Mouse (Mus musculus) heart, adult 11 months (tissue): Measurements from ENCODE around the gene Hcrtr1.

Source experiments
- DNase-seq: peaks from one replicate; pipeline ENCODE4 v3.0.0; 2022

Hcrtr1 gene

DNA sequence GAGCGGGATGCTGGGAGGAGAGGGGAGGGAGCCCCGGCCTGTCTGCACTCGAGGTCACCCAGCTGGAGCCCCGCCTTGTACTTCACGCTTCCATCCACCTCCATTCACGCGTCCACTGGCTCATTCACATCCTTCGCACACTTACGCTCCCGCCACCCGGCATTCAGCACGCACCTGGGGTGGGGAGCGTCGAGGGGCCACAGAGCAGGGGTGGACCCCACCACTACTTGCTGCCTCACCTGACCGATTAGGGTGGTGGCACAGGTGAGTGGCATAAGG, at the start of gene Hcrtr1:
Hcrtr1 (minus strand) TSS at position 146 of the 279 bp plus-strand sequence.
- DNase-seq: peak; percentile 91

DNA sequence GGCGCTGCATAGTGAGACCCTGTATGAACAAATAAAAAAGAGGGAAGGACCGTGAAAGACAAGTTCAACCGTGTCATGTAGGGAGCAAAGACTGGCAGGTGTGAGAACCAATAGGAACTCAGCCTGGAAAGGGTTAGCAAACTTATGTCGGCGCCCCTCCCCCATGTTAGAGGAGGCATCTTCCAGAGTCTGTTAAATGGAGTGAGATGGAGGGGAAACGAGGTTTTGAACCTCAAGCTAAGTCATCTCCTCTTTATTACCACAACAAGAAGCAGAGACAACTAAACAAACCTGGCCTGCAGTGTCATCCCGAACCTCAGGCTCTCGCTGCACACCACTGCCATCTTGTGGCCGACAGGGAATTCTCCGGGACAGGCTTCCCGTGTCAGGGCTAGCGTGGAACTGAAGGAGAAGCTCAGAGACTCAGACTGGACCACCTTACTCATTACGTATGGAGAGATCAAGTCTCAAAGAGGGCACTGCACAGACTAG, 49.7 kb upstream of the Hcrtr1 start:
- peak; percentile 97 for DNase-seq

DNA sequence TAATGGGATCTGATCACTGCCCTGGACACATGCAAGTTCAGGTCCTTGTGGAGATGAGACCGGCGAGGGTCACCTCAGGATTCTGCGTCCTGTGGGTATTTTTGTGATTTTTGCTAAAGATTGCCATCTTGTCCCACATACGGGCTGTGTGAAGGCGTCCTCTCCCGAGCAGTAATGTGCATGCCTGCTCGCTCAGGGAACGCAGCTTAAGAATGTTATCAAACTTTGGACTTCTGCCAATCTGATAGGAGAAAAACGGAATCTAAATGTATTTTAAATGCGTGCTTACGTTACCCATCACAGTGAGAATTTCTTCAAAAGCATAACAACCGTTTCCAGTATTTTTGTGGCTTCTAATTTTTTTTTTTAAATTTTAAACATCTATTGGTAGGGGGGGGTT, 47.7 kb upstream of the Hcrtr1 start:
- peak; percentile 84 for DNase-seq

DNA sequence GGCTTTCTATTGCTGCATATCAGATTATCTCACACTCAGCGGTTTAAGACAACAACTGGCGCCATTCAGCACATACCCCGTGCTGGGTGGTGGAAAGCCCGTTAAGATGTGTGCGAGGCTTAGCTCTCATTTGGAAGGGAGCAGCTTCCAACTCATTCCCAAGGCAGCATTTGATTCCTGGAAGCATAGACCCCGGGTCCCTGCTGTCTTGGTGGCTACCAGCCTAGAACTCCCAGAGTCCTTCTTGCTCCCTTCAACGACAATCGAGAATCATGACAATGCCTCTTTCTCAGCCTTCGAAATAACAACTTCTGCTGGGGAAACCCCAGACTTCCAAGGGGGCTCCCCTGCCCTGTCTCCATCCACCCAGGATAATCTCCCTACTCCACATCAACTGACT, 47.3 kb upstream of the Hcrtr1 start:
- peak; percentile 73 for DNase-seq

- peak; percentile 84 for DNase-seq
These were observed 44.7 kb upstream of the Hcrtr1 start for GRCm38 (mm10) chr4:130183879-130184278.

- DNase-seq: peak; percentile 74
These were observed 43.9 kb upstream of the Hcrtr1 start for GRCm38 (mm10) chr4:130183023-130183422.

DNA sequence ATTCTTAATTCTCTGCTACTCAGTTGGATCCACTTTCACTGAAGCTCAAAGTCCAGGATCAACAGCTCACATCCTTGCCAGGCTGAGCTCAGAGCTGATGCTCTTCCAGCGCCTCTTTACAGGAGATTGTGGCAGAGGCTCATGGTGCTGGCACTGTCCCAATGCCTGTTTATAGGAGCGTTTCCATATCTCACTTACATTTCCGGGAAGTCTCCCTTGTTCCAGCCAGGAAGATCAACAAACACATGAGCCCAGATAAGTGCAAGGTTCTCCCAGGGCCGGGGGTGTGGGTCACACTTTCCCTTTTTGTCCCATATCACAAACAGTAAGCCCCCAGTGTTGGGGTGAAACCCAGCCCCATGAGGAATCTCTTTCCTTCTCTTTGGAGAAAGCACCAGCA, 42.7 kb upstream of the Hcrtr1 start:
- peak; percentile 97 for DNase-seq

DNA sequence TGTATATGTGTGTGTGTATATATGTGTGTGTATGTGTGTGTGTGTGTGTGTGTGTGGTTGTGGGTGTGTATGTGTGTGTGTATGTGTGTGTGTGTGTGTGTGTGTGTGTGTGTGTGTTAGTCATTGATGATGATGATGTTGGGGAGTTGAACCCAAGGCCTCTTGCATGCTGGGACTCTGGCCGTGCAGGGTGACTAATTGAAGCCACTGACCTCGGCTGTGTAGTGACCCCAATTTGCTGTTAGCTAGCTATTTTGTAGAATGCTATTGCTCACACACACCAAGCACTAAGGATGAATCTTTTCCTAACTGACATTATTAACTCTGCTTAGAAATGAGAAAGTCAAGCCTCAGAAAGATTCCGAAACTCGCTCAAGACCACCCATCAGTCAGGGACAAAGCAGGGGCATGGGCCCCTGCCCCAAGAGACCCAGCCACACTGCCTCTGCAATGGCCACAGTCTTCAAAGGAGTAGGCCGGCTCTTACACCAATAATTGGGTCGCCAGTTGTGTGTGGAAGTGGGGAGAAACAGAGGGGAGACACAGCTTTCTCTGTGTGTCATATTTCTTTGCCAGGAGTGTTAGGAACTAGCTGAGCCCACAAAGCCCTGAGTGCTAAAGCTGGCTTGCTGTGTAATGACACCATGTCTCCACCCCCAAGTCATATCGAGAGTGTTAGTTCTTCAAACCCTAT, 41.9 kb upstream of the Hcrtr1 start:
- DNase-seq: peak; percentile 77

DNA sequence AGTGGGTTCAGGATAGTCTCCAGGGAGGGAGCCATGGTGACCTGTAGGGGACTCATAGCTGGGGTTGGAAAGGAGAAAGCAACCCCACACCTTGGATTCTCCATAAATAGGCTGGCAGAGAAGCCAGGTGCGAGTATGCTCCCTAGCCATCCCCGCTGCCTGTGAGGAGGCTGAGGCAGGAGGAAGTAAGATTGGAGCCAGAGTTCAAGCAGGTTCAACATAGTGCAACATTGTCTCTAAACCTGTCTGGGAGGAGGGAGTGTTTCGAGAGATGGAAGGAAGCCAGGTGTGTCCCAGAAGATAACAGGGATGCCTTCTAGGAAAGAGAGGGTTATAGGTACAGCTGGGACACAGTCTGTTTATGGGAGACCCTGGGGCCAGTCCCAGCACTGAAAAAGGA, 40.7 kb upstream of the Hcrtr1 start:
- DNase-seq: no peak

DNA sequence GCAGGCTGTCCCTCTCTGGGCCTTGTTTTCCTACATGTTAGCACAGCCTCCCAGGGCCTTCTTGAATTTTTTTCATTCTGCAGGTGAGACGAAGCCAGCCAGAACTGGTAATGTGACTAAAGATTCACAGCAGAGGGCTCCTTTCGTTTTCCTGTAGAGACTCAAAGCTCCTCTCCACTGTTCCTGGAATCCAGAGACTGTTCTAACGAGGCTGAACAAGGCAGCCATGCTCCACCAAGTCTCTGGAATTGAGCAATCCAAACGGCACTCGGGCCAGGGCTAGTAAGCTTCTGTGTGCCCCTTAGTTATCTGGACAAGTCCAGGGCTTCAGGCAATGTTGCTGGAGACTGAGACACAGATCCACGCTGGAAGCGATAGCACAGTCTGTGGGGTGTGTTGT, 38.4 kb upstream of the Hcrtr1 start:
- peak; percentile 87 for DNase-seq

DNA sequence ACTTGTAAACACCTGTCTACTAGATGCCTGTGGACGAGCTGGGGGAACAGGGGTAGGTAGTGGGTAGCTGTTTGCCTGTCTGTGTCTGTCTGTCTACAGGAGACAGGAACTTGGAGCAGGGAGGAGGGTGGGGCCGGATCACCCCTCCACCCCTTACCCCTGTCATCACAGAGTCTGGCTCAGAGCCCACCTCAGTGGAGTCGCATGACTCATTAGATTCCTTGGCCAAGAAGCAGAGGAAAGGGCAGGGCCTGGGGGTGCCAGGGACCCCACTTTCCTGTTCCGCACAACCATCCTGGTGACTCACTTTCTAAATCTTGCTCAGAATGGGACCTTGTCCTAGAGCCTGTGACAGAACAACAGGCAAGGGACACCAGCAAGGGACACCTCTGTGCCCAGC, 37.9 kb upstream of the Hcrtr1 start:
- peak; percentile 98 for DNase-seq

GRCm38 (mm10) chr4:130176156-130176720, 37.1 kb upstream of the Hcrtr1 start:
- DNase-seq: peak; percentile 89

- DNase-seq: peak; percentile 98
These were observed 36.0 kb upstream of the Hcrtr1 start, which contains the start of gene Tinagl1 for GRCm38 (mm10) chr4:130175072-130175711. Gene Tinagl1, minus strand, starts transcription at chr4:130175122.

- DNase-seq: peak; percentile 99
These were observed 35.3 kb upstream of the Hcrtr1 start for GRCm38 (mm10) chr4:130174335-130175031.

GRCm38 (mm10) chr4:130173911-130174311, 34.8 kb upstream of the Hcrtr1 start:
- DNase-seq: peak; percentile 95

- DNase-seq: peak; percentile 95
These were observed 34.1 kb upstream of the Hcrtr1 start for GRCm38 (mm10) chr4:130173060-130173822.

DNA sequence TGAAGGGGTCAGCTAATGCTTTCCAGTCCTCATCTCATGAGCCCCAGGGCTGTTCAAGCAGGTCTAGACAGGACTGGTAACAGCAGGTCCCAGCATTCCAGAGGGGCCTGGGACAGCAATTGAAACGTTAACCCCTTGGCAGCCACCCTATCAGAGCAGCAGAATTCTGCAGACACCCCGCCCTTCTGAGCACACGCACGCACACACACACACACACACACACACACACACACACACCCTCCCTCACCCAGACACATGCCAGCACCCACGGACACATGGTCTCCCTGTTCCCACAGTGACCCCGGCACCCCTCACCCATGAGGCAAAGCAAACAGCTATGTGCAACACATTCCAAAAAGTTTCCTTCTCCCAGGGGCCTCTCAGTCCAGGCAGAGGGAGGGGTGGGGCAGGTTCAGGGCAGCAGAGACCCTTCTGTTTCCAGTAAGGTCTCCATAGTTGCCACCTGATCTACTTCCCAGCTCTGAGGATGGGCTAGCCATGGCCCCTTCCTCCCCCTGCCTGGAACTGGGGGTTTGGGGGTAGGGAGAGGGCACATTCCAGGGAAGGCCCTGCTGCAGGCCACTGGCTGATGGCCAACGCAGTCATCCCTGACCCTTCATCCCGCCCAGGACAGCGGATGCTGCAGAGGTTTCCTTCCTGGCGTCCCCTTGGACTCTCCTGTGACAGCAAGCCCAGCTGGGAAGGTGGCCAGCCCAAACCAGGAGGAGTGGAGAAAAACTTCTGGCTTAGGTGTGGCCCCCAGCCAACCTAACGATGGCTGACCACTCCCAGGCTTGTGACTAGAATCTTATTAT, 33.0 kb upstream of the Hcrtr1 start:
- DNase-seq: peak; percentile 99

DNA sequence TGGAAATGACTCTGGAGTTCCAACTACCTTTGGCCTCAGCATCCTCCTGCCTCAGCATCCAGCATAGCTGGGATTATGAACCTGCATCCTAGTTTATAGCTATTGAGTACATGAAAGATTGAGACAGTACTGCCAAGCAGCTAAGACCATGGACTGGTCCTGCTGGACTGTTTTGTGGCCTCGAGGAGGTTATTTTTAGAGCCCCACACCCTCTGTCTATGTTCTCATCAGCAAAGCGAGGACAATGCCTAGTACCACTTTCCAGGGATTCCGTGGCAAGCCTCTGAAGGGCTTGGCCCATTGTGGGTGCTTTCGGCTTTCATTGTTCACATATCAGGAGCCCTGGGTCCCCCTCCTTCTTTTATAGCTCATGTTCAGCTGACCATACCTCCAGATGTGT, 31.2 kb upstream of the Hcrtr1 start:
- peak; percentile 94 for DNase-seq

- DNase-seq: peak; percentile 92
These were observed 30.3 kb upstream of the Hcrtr1 start for GRCm38 (mm10) chr4:130169411-130169971.

DNA sequence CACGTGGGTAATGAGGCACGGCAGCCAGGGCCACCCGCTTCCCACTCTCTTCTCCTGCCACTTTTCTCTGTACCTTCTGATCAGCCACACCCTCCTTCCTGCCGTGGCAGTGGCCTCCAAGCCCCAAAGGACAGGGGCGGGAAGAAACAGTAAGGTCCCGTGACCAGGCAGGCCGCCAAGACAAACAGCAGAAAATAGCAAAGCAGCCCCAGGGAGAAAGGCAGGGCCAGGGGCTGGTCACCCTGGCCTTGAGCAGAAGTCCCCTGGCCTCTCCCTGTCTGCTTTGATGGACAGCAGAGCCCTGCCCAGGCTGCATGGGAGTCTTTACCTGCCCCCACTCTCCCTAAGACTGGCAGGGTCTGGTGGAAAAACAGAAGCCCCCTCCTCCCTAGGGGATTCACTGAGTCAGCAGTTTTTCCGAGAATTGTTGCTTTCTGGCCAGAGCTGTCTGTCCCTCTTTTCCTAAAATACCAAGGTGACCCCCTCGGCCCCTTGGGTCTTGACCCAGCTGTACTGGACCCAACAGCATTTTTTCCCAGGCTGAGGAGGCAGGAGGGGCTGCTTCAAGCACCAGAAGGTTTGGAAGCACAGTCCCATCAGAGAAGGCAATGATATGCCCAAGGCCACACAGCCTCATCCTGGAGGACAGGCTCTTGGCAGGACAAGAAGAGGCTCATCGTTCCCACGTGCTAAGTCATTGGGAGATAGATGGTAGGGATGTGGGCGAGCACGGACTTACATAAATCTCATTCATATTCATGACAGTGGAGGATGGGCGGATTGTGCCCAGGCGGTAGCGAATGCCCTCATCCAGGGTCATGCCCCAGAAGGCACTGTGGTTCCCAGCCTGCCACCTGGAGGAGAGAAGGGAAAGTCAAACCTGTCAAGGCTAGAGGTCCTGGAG, 29.4 kb upstream of the Hcrtr1 start:
- peak; percentile 99 for DNase-seq
